Mouse (Mus musculus) gastrocnemius, postnatal 25 days (tissue): Measurements from ENCODE around the gene AL731706.1. TPM values are rescaled to one million over a fixed set of nuclear protein-coding genes. Genes with fewer than 3 reads are reported as not detected.
"Not testable (repeated sequence)": the region's sequence is repeated elsewhere in the genome, so short reads cannot be mapped to it uniquely, and the experiment has no call there.

ENCODE experiments used
- DNase-seq: peaks from one replicate; pipeline ENCODE4 v3.0.0; 2022
- long read RNA-seq, 2 experiments: library from polyadenylated mRNA; stranded (forward); transcript quantifications; one replicate each; pipeline ENCODE4 v2.0.0; 2021
- total RNA-seq, 2 experiments: library from RNA; stranded (reverse); gene quantifications; 1 replicate in 1 of 2; 2 replicates in 1 of 2; pipeline ENCODE4 v1.2.3; 2021

The AL731706.1 gene
- total RNA-seq = 10 to 100 TPM; 17.8 to 24.1 TPM
- long read RNA-seq, experiment 1, transcript AL731706.1-201 (3 exons, 944 nt) = major isoform, 114 of 116 reads
- long read RNA-seq, experiment 1, partial matches to known transcripts = 2 of 116 reads
- long read RNA-seq, experiment 1, other reads (novel, unspliced or antisense) = 0 of 116 reads
- long read RNA-seq, experiment 2, transcript AL731706.1-201 (3 exons, 944 nt) = major isoform, 85 of 85 reads
- long read RNA-seq, experiment 2, partial matches to known transcripts = 0 of 85 reads
- long read RNA-seq, experiment 2, other reads (novel, unspliced or antisense) = 0 of 85 reads

DNA sequence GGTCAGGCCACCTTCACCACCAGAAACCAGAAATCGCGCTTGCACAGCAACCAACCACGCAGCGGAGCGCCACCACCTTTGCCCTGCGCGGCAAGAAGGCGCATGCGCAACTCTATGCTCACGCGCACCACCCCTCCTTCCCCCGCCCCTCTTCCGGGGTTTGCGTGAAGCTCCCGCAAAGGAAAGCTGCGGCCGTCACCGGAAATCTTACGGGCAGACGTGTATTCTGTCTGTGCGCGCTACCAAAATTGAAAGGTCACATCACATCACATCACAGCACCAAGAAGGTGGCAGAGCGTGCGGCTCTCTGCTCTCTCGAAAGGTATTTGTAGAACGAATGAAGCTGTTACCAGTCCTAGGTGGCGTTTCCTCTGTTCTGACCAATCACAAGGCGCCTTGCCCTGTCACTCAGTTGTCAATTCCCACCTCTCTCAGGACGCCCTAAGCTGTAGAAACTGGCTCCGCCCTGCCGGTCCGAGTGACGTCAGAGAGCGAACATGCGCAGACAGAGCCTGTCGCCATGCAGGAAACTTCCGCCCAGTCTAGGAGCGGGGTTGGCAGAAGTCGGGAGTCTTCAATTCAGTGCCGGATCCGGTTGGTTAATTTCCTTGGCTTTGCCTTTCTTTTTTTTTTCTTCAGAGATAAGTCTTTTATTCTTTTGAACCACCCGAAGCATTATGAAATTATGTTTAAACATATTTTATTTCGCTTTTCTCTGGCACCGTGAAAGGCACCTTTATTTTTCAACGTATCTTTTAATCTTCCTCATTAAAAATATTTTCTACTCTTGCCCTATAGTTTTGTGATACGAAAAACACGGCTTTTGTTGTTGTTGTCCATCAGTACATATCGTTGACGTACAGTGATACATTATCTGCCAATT lies at the start of gene AL731706.1, which contains the start of the genes Slx4ip and Mkks:
Gene AL731706.1 (minus strand): TSS at position 322 of the 883 bp plus-strand sequence.
Gene Slx4ip (plus strand): TSS at position 151 of the 883 bp plus-strand sequence.
Gene Mkks (minus strand): TSS at position 322 of the 883 bp plus-strand sequence.
- peak; percentile 99 for DNase-seq

DNA sequence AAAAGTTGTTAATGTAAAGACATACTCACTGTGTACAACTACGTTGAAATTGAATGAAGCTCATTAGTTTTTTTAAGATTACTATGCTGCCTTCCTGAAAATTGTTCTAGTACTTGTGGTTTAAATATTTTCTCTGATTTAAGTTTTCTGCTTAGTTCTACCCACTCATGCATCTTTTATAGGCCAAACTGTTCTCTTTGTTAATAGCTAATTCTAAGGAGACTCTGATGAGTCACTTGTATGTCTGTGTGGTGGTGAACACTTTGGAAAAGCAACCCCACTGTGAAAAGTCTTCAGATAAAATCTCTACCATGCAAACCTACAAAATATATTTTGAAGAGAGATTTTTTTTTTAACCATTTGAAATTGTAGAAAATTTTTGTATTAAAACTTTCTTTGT lies 47.1 kb upstream of the AL731706.1 start:
- DNase-seq = no peak

DNA sequence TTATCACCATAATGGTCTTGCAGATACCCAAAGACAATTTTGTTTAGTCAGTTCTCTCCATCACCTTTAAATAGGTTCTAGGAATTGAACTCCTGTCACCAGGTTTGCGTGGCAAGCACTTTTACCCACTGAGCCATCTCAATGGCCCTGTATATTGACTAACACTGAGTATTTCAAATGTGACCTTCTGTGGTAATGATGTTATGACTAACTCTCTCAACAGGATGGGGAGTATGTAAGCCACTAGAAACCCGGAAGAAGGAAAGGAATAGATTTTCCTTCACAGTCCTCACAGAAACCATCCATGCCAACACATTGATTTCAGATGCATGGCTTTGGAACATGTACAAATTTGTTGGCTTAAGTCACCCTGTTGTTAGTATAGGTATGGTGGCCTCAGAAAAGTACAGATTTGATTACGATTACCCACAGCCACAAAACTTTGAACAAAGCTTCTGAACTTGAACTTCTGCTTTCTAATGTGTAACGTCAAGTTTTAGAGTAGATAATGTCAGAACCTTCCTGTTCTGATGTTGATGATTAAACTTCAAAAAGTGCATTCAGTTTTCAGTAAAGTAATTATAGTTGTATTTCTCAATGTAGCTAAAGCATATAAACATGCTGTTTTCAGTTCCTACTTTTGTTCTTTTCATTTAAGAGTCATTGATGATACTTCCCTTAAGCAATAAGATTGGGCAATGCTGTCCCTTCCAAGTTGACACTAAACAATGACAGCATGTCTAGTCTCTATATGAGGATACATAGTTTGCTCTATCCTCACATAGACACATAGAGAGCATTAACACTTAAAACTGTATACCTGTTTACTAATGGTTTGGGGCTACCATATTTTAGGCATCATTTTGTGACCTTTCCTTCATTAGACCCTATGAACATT lies 45.5 kb upstream of the AL731706.1 start:
- DNase-seq = no peak

DNA sequence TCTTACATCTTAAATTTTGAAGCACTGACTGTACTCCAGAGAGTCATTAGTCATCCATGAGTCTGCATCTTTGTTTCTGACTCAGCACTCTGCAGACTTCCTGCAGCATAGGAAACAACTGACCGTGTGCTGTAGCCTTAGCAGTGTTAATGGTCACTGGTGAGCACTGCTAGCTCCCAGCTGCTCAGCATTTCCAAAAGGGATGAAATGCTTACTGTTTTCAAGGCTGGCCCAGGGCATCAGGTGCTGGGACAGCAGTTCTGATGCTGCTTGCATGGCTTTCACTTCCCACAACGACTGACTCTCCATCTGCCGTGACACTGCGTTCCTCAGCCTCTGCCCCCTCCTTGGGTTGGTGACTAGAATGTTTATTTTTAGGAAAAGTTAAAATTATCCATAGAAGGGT lies 29.8 kb upstream of the AL731706.1 start:
- DNase-seq = peak; percentile 27

DNA sequence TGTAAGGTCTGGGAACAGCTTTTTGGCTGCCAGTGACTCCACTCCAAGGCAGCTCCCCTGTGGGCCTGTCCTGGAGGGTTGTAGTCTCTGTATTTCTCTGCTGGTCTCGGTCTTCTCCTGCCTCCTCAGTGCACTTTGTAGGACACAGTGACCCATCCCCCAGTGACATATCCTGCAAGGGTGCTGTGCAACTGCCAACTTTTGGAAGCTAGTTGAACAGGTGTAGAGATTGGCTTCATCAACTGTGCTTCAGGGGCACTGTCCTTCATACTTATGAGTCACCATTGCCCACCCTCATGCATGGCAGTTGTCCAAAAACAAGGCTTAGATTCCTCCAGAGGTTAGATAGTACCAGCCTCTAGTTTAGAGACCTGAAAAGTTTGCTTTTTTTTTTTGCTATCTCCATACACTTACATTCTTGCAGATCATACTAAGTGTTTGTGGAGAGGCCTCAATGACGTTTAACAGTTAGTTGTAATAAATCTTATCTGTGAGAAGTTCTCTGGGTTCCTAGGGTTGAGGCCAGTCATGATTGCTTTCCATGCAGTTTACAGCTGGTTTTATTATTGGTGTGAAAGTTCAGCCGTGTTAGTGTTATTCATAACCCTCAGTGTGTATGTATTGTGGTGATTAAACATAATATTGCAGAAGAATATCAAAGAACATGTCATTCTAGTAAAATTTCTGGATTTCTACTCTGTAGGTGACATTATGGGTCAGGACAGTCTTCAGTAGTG lies 29.2 kb upstream of the AL731706.1 start:
- DNase-seq = no peak

DNA sequence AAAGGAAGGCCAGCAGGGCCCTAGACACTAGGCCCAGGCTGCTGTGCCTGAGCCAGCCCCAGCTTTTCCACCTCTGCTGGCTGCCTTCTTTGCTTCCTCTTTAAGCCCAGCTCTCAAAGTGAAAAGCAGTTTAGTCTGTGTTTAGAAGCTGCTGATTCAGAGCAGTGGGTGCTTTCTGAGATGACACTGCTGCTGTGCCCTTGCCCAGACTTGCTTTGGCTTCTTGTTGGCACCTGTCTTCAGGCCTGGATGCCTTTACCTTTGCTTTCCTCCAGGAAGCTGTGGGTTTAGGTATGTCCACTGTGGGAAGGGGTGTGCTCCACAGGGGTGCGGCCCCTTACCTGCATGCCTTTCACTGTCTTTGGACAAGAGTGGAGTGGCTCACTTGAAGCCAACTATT lies 28.2 kb upstream of the AL731706.1 start:
- no peak for DNase-seq

DNA sequence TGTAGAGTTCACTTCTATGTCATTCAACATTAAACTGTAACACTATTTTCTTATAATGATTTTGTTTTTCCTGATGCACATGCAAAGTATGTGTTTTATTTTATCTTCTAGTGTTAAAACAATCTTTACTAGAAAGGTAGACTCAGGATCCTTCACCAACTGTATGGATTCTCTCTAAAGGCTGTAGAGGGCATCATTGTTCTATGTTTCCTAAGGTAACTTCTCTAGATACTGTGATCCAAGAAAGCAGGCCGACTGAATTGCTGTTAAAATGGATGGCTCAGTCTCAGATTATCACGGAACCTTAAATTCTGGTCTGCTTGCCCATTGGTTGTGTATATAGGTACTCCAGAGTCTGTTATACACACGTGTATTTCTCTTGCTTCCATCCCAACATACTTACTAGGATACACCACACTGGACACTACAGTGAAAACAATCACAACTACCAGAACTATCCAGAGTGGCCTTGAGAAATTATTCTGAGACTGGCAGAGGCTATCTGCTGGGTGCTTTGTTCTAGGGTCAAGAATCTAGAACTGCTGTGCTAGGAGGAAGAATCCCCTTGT lies 23.2 kb upstream of the AL731706.1 start:
- no peak for DNase-seq

DNA sequence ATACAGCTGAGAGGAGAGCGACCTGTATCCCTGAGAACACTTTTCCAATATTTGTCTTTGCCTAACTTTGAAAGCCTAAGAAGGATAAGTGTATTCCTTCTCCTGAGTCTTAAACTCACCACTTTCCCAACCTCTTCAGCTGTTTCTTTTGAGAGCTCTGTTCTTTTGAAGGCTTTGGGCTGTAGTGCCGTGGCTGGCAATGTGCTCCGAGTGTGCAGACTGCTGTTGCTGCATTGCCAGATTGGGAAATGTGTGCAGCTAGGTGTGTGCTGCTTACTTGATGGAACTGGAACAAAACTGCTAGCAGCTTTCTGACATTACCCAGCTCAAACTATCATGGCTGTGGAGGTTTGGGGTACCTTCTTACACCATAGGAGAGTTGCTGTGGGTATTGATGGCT lies 21.8 kb upstream of the AL731706.1 start:
- no peak for DNase-seq

DNA sequence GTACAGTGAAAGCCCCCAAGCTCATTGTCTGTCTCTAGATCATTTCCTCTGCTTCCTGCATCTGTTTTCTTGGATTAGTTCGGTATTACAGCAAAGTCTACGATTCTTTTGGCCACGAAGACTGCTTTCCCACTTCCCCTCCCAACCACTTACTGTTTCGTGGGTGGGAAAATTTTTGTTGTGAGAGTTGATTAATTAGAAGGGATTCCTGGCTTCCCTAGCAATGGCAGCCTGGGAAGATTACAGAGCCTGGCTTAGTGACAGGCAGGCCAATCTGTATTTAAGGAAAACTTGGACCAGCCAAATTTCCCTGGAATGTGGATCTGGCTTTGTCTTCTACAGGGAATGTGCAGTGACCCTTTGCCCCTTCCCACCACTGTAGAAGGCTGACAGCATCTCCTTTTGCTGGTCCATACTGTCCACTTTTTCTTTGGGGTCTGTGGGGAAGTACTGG lies 20.8 kb upstream of the AL731706.1 start:
- DNase-seq = no peak

DNA sequence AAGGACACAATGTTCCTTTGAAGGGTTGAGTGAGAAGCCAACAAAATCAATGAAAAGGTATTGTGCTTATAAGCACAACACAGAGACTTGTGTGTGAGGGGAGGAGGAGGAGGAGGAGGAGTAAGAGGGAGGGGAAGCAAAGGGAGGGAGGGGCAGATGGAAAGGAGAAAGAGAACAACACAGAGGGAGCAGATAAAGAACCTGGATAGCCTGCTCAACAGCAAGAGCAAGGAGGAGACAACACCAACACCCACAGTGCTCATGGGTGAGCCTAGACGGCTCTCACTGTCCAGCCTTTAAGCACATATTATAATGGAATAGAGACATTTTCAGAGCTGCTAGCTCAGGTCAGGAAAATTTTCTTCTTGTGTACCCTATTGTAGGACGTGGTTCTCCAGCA lies 18.1 kb upstream of the AL731706.1 start:
- DNase-seq = no peak

DNA sequence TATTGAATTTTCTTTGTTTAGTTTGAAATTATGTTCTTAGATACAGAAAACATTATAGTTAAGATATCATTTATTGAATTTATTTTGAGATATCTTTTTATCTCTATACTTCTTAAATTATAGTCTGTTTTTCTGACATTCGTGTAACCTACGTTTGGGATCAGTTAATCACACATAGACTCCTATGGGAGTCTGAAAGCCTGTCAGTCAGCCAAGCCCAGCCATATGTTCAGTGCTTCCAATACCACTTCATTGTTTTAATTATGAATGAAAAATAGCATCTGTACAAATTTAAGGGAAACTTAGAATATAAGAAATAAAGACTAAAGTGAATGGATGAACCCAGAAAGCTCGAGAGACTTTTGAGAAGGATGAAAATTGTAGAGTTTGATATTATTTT lies 17.4 kb upstream of the AL731706.1 start:
- DNase-seq = no peak

DNA sequence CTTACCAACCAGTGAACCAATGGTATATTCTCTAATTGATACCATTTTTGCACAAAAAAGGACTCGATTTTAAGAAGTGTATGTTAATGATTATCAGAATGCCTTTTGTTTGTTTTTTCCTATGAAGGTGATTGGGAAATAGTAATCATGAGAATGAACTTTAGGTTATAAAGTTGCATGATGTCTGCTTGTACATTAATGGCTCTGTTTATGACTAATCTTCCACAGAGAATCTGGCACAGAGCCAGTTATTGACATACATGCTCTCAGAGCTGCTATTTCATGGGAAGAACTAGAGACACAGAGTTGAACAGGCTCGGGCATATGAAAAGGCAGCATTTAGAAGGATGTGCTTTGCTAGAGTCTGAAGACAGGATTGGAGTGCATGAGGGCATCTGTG lies 4.9 kb upstream of the AL731706.1 start:
- no peak for DNase-seq

DNA sequence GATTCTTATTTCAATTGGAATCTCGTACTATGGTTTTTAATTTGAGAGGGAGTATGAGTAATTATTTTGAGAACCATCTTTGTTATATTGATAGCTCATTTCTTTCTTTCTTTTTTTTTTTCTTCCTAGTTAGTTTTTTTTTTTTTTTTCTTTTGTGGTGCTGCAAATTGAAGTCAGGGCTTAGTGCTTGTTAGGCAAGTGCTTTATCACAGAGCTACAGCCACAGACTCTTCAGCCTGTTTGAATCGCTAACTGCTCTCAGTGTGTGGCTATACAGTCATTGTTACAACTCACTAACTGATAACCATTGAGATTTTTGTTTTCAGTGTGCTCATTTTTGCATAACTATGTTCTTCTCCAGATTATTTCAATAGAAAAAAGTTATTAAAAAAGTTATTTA lies 3.3 kb upstream of the AL731706.1 start:
- DNase-seq = no peak

DNA sequence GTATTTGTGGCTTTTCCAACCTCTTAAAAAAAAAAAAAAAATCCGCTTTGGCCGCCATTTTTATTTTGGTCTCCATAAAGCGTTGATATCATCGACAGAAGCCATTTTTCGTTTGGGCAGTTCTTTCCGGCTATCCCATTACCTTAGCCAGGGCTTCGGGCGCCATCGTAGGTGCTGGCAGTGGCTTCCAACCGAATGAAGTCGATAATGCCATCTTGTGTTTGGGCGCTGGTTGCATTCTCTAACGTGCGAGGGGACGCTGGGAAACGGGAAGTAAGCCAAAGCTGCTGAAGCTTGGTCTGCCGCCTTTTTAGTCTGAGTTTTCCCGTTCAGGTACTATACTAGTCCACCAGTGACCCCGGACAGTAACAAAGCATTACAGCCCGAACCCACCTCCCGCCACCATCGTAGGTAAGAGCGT lies 772 bp upstream of the AL731706.1 start:
- peak; percentile 95 for DNase-seq

DNA sequence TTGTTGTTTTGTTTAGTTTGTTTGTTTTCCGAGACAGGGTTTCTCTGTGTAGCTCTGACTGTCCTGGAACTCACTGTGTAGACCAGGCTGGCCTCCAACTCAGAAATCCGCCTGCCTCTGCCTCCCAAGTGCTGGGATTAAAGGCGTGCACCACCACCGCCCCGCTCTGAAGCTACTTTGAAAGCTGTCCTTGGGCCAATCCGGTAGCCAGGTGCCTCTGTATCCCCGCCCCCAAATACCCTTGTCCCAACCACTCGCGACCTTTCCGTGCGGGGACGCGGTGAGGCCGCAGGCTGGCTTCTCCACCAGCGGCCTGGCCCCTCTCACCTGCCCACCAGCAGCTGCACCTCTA lies 497 bp downstream of the AL731706.1 start:
- not testable (repeated sequence) for DNase-seq

DNA sequence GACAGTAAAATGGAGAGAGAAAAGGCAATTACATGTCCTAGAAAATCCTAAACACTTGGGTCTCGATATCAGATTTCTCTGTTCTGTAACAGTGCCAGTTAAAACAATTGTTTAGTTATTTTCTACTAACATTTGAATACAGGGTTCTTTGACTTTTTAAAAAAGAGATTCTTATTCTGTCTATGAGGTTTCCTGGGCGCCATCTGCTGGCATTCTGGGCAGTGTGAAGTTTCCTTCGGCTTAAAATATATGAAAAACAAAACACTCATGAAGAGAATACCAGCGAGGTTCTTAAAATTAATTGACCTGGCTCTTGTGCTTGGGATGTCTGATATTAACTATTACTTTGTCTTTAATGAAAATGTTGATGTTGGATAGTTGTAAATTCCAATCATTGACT lies 4.3 kb downstream of the AL731706.1 start:
- DNase-seq = no peak

DNA sequence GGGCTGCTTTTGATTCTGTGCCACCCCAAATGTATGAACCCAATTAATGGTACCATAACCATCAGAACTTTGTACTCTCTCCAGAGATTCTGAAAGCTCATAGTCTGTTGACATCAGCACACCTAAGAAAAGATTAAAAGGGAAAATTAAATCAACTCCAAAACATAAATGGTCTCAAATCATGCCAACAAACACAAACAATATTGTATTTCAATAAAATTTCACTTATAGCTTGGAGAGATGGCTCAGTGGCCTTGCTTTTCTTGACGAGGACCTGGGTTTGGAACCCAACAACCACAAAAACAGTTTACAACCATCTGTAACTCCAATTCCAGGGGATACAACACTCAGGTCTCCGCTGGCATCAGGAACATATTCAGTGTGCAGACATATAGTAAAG lies 5.6 kb downstream of the AL731706.1 start, which contains the start of gene AL731706.2:
Gene AL731706.2 (minus strand): TSS at position 101 of the 400 bp plus-strand sequence.
- DNase-seq = no peak

DNA sequence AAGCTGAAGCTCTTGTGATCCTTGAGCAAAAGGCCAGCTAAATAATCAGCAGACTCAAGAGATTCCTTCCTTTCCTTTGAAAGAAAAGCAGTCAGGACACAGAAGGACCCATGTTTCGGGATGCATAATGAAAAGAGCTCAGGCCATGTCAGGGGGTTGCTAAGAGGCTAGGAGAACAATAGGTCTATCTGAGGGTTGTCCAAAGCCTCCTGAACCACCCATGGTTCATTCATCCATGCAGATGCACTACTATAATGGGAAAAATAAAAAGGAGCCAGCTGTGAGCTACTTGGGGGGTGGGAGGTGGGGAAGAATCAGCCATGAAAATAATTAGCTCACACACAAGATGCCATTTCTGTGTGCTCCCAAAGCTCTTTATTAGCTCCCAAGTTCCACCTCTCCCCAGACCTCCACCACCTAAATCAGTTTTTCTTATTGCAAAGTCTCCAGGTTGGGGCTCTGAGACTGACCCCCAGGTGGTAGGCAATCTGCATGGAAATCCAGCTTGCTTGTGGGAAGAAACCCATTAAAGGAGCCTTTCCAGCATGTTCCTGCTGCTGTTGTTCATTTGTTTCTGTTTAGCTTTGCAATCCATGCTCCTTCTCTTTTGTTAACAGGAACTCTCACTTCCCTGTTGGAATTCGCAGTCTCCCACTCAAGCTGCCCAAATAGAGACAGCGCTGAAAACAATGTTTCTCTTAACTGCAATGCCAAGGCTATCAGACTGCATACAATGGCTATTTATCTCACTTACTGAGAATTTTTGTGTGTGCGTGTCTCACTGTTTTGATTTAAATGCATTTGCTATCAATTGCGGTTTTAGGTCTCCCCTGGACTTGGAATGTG lies 36.4 kb downstream of the AL731706.1 start:
- no peak for DNase-seq

DNA sequence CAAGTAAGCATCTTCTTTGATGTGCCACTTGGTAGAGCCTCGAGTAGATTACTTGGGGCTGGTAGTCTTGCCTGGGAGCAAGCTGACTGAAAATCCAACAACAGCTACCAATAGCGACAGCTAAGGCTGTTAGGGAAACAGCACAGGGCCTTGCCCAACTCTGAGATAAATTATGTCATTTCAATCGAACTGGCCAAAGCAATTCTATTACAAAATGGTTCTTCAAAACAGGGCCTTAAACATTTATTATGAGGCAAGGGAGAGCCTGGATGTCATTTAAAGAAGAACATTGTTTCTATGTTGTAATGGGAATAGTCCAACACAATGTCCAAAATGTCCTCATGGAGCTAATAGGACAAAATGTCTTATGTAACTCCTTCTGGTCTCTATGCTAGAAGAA lies 40.8 kb downstream of the AL731706.1 start:
- no peak for DNase-seq

DNA sequence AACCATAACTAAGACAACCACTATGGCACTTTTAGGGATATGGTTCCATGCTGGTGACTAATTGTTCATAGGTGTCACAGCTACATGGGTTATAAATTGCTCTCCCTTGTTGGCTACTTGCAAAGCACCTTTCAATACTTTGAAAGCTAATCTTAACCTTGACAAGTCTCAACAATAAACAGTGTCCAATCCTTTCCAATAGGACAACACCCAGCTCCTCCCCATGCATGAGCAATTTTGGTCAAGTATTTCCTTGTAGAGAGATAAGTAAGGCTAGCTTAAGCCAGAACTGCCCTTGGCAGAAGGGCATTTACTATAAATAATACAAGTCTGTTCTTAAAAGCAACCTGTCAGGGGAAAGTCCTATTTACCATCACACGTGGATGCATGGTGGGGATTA lies 53.2 kb downstream of the AL731706.1 start:
- DNase-seq = no peak
